Mouse (Mus musculus) midbrain, embryonic 15.5 days (tissue): ENCODE data around the gene Lbx1. TPM values are rescaled to one million over a fixed set of nuclear protein-coding genes. Genes with fewer than 3 reads are reported as not detected.

Source experiments
- ATAC-seq: fragments of 200-750 bp; cut with Nextera tagmentation; replicated peaks from 2 replicates; pipeline ENCODE4 v1.8.0; 2017; ENCODE audit warnings: moderate TSS enrichment
- H3K27ac ChIP-seq: fragments of 300-500 bp; sonication (generic); 2 replicates; pipeline ENCODE4 v1.5.1; 2015; ENCODE audit warnings: mild to moderate bottlenecking, inconsistent platforms
- H3K27me3 ChIP-seq: fragments of 300-500 bp; sonication (generic); replicated peaks from 2 replicates; pipeline ENCODE4 v1.6.1; 2015; ENCODE audit warnings: inconsistent platforms
- H3K36me3 ChIP-seq: fragments of 300-500 bp; sonication (generic); replicated peaks from 2 replicates; pipeline ENCODE4 v1.6.1; 2015; ENCODE audit warnings: inconsistent platforms
- H3K4me1 ChIP-seq: fragments of 300-500 bp; sonication (generic); 2 replicates; pipeline ENCODE4 v1.6.1; 2015; ENCODE audit warnings: inconsistent platforms
- H3K4me2 ChIP-seq: fragments of 300-500 bp; sonication (generic); 2 replicates; pipeline ENCODE4 v1.6.1; 2015; ENCODE audit warnings: inconsistent platforms, mild to moderate bottlenecking, moderate library complexity
- H3K4me3 ChIP-seq: fragments of 300-500 bp; sonication (generic); 2 replicates; pipeline ENCODE4 v1.5.1; 2015; ENCODE audit warnings: mild to moderate bottlenecking, inconsistent platforms
- H3K9ac ChIP-seq: fragments of 300-500 bp; sonication (generic); 2 replicates; pipeline ENCODE4 v1.6.1; 2015; ENCODE audit warnings: mild to moderate bottlenecking, inconsistent platforms
- H3K9me3 ChIP-seq: fragments of 300-500 bp; sonication (generic); 2 replicates; pipeline ENCODE4 v1.6.1; 2016; ENCODE audit warnings: inconsistent platforms
- WGBS: fragments of 180-500 bp; shearing (Covaris S2); methylation state at CpG from one replicate; pipeline ENCODE4 v1.1.7; 2015; ENCODE audit warnings: mixed read lengths; 5-methylcytosine and 5-hydroxymethylcytosine counted together
- polyA plus RNA-seq: library from polyadenylated mRNA; unstranded; fragments of >200 nt; fragmentation: Nextera tagmentation; extraction: Ambion mirVana; gene quantifications from 2 replicates; pipeline ENCODE4 v1.2.1, GENCODE M21; 2015

The Lbx1 gene
- polyA plus RNA-seq, 1 experiment from 2014 or later = 0.09 TPM

GRCm38 (mm10) chr19:45242348-45243263 is 7.0 kb upstream of the Lbx1 start:
- Histone ChIP-seq H3K27me3 (peaks cover 89% of the 10 kb centered on the region), H3K4me2 (no peak overlapping the region), H3K9ac (no peak overlapping the region), H3K4me1 (peaks cover 2% of the 10 kb centered on the region; the same call in 1 of the 2 replicates), H3K36me3 (no peaks in the 10 kb centered on the region), H3K4me3 (no peak overlapping the region), H3K9me3 (no peaks in the 10 kb centered on the region), H3K27ac (no peak overlapping the region)
- WGBS = 1% methylated on average over 23 of the region's 23 CpGs
- no peak for ATAC-seq

GRCm38 (mm10) chr19:45242017-45242347 is 6.4 kb upstream of the Lbx1 start:
- H3K4me1 ChIP-seq = peaks cover 2% of the 10 kb centered on the region; the same call in 1 of the 2 replicates
- H3K4me2 ChIP-seq = no peak overlapping the region
- no peaks in the 10 kb centered on the region for H3K36me3 ChIP-seq
- H3K27me3 ChIP-seq = peaks cover 92% of the 10 kb centered on the region
- WGBS = 3% methylated on average over 4 of the region's 4 CpGs
- H3K4me3 ChIP-seq = no peak overlapping the region
- H3K27ac ChIP-seq = no peak overlapping the region
- H3K9me3 ChIP-seq = no peaks in the 10 kb centered on the region
- no peak for ATAC-seq
- no peak overlapping the region for H3K9ac ChIP-seq

GRCm38 (mm10) chr19:45240026-45240425 is 4.4 kb upstream of the Lbx1 start:
- Histone ChIP-seq H3K27ac (no peak overlapping the region), H3K4me2 (no peak overlapping the region), H3K9ac (no peak overlapping the region), H3K9me3 (no peaks in the 10 kb centered on the region), H3K36me3 (no peaks in the 10 kb centered on the region), H3K4me3 (no peak overlapping the region), H3K4me1 (peaks cover 17% of the 10 kb centered on the region), H3K27me3 (peaks cover 92% of the 10 kb centered on the region)
- no peak for ATAC-seq
- WGBS = 4% methylated on average over 2 of the region's 2 CpGs

GRCm38 (mm10) chr19:45239191-45239590 is 3.6 kb upstream of the Lbx1 start:
- Histone ChIP-seq H3K9ac (no peak overlapping the region), H3K27ac (no peak overlapping the region), H3K27me3 (peaks cover 92% of the 10 kb centered on the region), H3K9me3 (no peaks in the 10 kb centered on the region), H3K4me1 (peaks cover 20% of the 10 kb centered on the region), H3K4me2 (no peak overlapping the region), H3K36me3 (no peaks in the 10 kb centered on the region), H3K4me3 (no peak overlapping the region)
- WGBS = 17% methylated on average over 1 of the region's 1 CpGs
- ATAC-seq = no peak

GRCm38 (mm10) chr19:45237665-45238209 is 2.1 kb upstream of the Lbx1 start:
- H3K4me2 ChIP-seq = no peak overlapping the region
- peaks cover 87% of the 10 kb centered on the region for H3K27me3 ChIP-seq
- WGBS = 5% methylated on average over 3 of the region's 3 CpGs

GRCm38 (mm10) chr19:45237099-45237498 is 1.5 kb upstream of the Lbx1 start:
- H3K4me1 ChIP-seq = peaks cover 23% of the 10 kb centered on the region

More at GRCm38 (mm10) chr19:45237665-45238209, 2.1 kb upstream of the Lbx1 start:
- H3K4me3 ChIP-seq = no peak overlapping the region
- no peaks in the 10 kb centered on the region for H3K36me3 ChIP-seq
- no peak for ATAC-seq
- H3K9me3 ChIP-seq = no peaks in the 10 kb centered on the region
- peaks cover 23% of the 10 kb centered on the region for H3K4me1 ChIP-seq
- H3K9ac ChIP-seq = no peak overlapping the region
- H3K27ac ChIP-seq = no peak overlapping the region

GRCm38 (mm10) chr19:45236363-45236942 is 841 bp upstream of the Lbx1 start:
- Histone ChIP-seq H3K4me3 (0 out of 2 replicates have a peak overlapping the region, but pooled peaks have one; percentile 3), H3K36me3 (no peaks in the 10 kb centered on the region), H3K9ac (no peak overlapping the region), H3K4me1 (peaks cover 27% of the 10 kb centered on the region), H3K27ac (no peak overlapping the region), H3K4me2 (peak overlapping the region; percentile 23; the same call in 1 of the 2 replicates), H3K9me3 (no peaks in the 10 kb centered on the region), H3K27me3 (peaks cover 81% of the 10 kb centered on the region)
- ATAC-seq = no peak
- under 1% methylated on average over 39 of the region's 39 CpGs for WGBS

More at GRCm38 (mm10) chr19:45237099-45237498, 1.5 kb upstream of the Lbx1 start:
- H3K9me3 ChIP-seq = no peaks in the 10 kb centered on the region
- no peak for ATAC-seq
- no peak overlapping the region for H3K4me2 ChIP-seq
- H3K4me3 ChIP-seq = no peak overlapping the region
- WGBS = 2% methylated on average over 8 of the region's 8 CpGs
- H3K27me3 ChIP-seq = peaks cover 81% of the 10 kb centered on the region
- no peaks in the 10 kb centered on the region for H3K36me3 ChIP-seq
- no peak overlapping the region for H3K9ac ChIP-seq
- no peak overlapping the region for H3K27ac ChIP-seq

- no peak for ATAC-seq
- Histone ChIP-seq H3K4me2 (0 out of 2 replicates have a peak overlapping the region, but pooled peaks have one; percentile 1), H3K9me3 (no peaks in the 10 kb centered on the region)
Observed at GRCm38 (mm10) chr19:45235331-45235741, 276 bp downstream of the Lbx1 start.

GRCm38 (mm10) chr19:45234771-45235231 is 811 bp downstream of the Lbx1 start:
- Histone ChIP-seq H3K27me3 (peaks cover 80% of the 10 kb centered on the region), H3K4me2 (0 out of 2 replicates have a peak overlapping the region, but pooled peaks have one; percentile 1), H3K4me3 (0 out of 2 replicates have a peak overlapping the region, but pooled peaks have one; percentile 5), H3K4me1 (peaks cover 33% of the 10 kb centered on the region), H3K27ac (no peak overlapping the region), H3K36me3 (no peaks in the 10 kb centered on the region), H3K9me3 (no peaks in the 10 kb centered on the region), H3K9ac (no peak overlapping the region)
- no peak for ATAC-seq
- WGBS = under 1% methylated on average over 42 of the region's 42 CpGs

More at GRCm38 (mm10) chr19:45235331-45235741, 276 bp downstream of the Lbx1 start:
- Histone ChIP-seq H3K36me3 (no peaks in the 10 kb centered on the region), H3K27ac (no peak overlapping the region), H3K4me3 (0 out of 2 replicates have a peak overlapping the region, but pooled peaks have one; percentile 5), H3K9ac (no peak overlapping the region), H3K27me3 (peaks cover 79% of the 10 kb centered on the region), H3K4me1 (peaks cover 33% of the 10 kb centered on the region)
- WGBS = 2% methylated on average over 37 of the region's 53 CpGs

- H3K4me1 ChIP-seq = peaks cover 33% of the 10 kb centered on the region
- no peak overlapping the region for H3K9ac ChIP-seq
- H3K27ac ChIP-seq = no peak overlapping the region
- under 1% methylated on average over 22 of the region's 22 CpGs for WGBS
- no peak for ATAC-seq
- H3K4me3 ChIP-seq = no peak overlapping the region
- peaks cover 81% of the 10 kb centered on the region for H3K27me3 ChIP-seq
- no peak overlapping the region for H3K4me2 ChIP-seq
- H3K36me3 ChIP-seq = no peaks in the 10 kb centered on the region
- no peaks in the 10 kb centered on the region for H3K9me3 ChIP-seq
Observed at GRCm38 (mm10) chr19:45234191-45234770, 1.3 kb downstream of the Lbx1 start.

GRCm38 (mm10) chr19:45233496-45234127 is 2.0 kb downstream of the Lbx1 start:
- Histone ChIP-seq H3K27me3 (peaks cover 81% of the 10 kb centered on the region), H3K4me2 (no peak overlapping the region), H3K4me3 (no peak overlapping the region), H3K9ac (no peak overlapping the region), H3K36me3 (no peaks in the 10 kb centered on the region), H3K27ac (no peak overlapping the region), H3K4me1 (peaks cover 33% of the 10 kb centered on the region), H3K9me3 (no peaks in the 10 kb centered on the region)
- WGBS = under 1% methylated on average over 53 of the region's 60 CpGs
- ATAC-seq = no peak
